Mouse (Mus musculus): ENCODE results near the gene Cox7a2l.

The Cox7a2l gene

DNA sequence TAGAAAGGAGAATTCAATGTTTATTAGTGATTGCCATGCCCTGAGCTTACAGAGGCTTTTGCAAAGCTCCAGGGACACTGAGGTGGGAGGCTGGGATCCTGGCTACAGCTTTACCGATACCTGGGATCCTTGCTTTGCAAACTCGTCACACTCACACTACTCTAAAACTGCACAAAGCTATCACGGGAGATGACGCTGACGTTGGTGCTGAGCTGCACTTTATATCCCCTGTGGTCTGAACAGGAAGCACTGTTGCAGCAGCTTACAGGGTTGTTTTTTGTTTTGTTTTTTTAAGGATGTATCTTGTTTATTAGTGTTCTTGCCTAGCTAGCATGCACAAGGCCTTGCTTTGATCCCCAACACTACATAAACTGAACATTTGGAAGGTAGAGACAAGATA, 63.5 kb downstream of the Cox7a2l start:
- DNase-seq (ENCODE audit: low read depth, low spot score) = no peak

GRCm38 (mm10) chr17:83452451-83452850, 64.7 kb downstream of the Cox7a2l start:
- no peak for DNase-seq (ENCODE audit: low read depth, low spot score)

Data from c-Kit-negative CD71-positive TER-119-positive erythroid progenitor cells, embryonic 14.5 days (primary cell).